Mouse (Mus musculus): Measurements from ENCODE around the gene Eomes. TPM values are rescaled to one million over a fixed set of nuclear protein-coding genes. Genes with fewer than 3 reads are reported as not detected.

The Eomes gene
- total and polyA plus RNA-seq, 3 experiments = not detected

DNA sequence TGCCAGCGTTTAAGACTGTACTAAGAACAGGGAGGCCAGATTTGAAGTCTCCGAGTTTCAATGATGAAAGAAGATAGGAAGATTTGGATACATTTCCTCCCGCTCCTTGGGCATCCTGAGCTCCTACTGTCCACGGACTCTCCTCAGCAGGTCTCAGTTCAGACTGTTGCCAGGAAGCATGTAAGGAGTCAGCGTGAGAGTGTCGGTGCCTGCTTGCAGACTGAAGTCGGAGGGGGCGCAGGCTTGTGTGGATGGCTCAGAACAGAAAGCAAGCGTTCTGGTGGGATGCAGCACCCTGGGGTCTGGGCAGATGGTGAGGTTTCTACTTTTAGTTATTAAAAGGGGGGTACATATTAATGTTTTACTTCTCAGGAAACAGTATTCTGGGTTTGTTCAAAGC is 24.6 kb upstream of the Eomes start:
- no peaks in the 10 kb centered on the region for H3K36me3 ChIP-seq (replicated peaks in 1 of 2; ENCODE audit: control insufficient read depth in 1 of 2, insufficient read depth in 1 of 2, low read length in 1 of 2)
- DNase-seq (ENCODE audit: extremely low read depth) = no peak
- no peak overlapping the region for H3K27ac ChIP-seq (ENCODE audit: insufficient read depth, low read depth)
- peak overlapping the region; percentile 9 to 56 (median 44) for H3K4me3 ChIP-seq (replicated peaks in 1 of 3; ENCODE audit: low read depth in 2 of 3, low read length in 2 of 3, poor library complexity in 1 of 3)
- H3K9me3 ChIP-seq (replicated peaks; ENCODE audit: low read length) = no peaks in the 10 kb centered on the region
- peaks cover 0 to 5% of the 10 kb centered on the region in 2 experiments; a peak in 2 of 4 replicates for H3K4me1 ChIP-seq (ENCODE audit: control insufficient read depth in 1 of 2, insufficient read depth in 2 of 2)
- peak overlapping the region; percentile 68 for H3K9ac ChIP-seq (ENCODE audit: insufficient read depth, low read depth)
- in situ Hi-C loops (cut with MboI; ENCODE audit: low pct_ligation_motif_present, low pct_unique_long_range_greater_than_20kb, low sequenced_read_pairs) = no loop called here
- H3K4me2 ChIP-seq (ENCODE audit: insufficient read depth, low read depth, poor library complexity, severe bottlenecking) = peak overlapping the region; percentile 41
- no peaks in the 10 kb centered on the region for H3K79me2 ChIP-seq (replicated peaks; ENCODE audit: control insufficient read depth, extremely low read depth, insufficient read depth, poor library complexity, severe bottlenecking)
- dilution Hi-C loops (cut with MboI; ENCODE audit: extremely low pct_ligation_motif_present, extremely low pct_unique_long_range_greater_than_20kb, low sequenced_read_pairs) = no loop called here
- no peaks in the 10 kb centered on the region for H3K27me3 ChIP-seq (replicated peaks)
- TF ChIP-seq KAT2A (IDR thresholded peaks at IDR 0.05; ENCODE audit: insufficient replicate concordance, low read length) = no peak
- no peak for TF ChIP-seq ZNF384 (IDR thresholded peaks at IDR 0.05; ENCODE audit: low read depth, low read length)
- no peak for TF ChIP-seq ZC3H11A (IDR thresholded peaks at IDR 0.05; ENCODE audit: low read depth, low read length)
- TF ChIP-seq MXI1 (IDR thresholded peaks at IDR 0.05; ENCODE audit: low read depth, low read length) = no peak
- TF ChIP-seq RAD21 (IDR thresholded peaks at IDR 0.05; ENCODE audit: low read depth, low read length) = no peak
- no peak for TF ChIP-seq EP300 (IDR thresholded peaks at IDR 0.05; ENCODE audit: low read length)
- no peak for TF ChIP-seq TCF12 (IDR thresholded peaks at IDR 0.05; ENCODE audit: low read depth, low read length)
- no peak for TF ChIP-seq MAFK (IDR thresholded peaks at IDR 0.05; ENCODE audit: insufficient replicate concordance, low read length)
- TF ChIP-seq HCFC1 (IDR thresholded peaks at IDR 0.05; ENCODE audit: low read depth, low read length) = no peak
- TF ChIP-seq RCOR1 (conservative IDR thresholded peaks at IDR 0.05; ENCODE audit: low read depth, low read length) = no peak
- no peak for TF ChIP-seq IRF4 (IDR thresholded peaks at IDR 0.05; ENCODE audit: low read depth, low read length)

GRCm38 (mm10) chr9:118455188-118455845 is 22.7 kb upstream of the Eomes start:
- Histone ChIP-seq H3K27ac (ENCODE audit: insufficient read depth, low read depth) (no peak overlapping the region), H3K79me2 (replicated peaks; ENCODE audit: control insufficient read depth, extremely low read depth, insufficient read depth, poor library complexity, severe bottlenecking) (no peaks in the 10 kb centered on the region), H3K4me1 (ENCODE audit: control insufficient read depth in 1 of 2, insufficient read depth in 2 of 2) (peaks cover 0 to 5% of the 10 kb centered on the region in 2 experiments; a peak in 2 of 4 replicates), H3K4me3 (replicated peaks in 1 of 3; ENCODE audit: low read depth in 2 of 3, low read length in 2 of 3, poor library complexity in 1 of 3) (no peak overlapping the region), H3K9ac (ENCODE audit: insufficient read depth, low read depth) (no peak overlapping the region), H3K4me2 (ENCODE audit: insufficient read depth, low read depth, poor library complexity, severe bottlenecking) (no peak overlapping the region), H3K9me3 (replicated peaks; ENCODE audit: low read length) (no peaks in the 10 kb centered on the region), H3K27me3 (replicated peaks) (no peaks in the 10 kb centered on the region), H3K36me3 (replicated peaks in 1 of 2; ENCODE audit: control insufficient read depth in 1 of 2, insufficient read depth in 1 of 2, low read length in 1 of 2) (no peaks in the 10 kb centered on the region)
- in situ Hi-C loops (cut with MboI; ENCODE audit: low pct_ligation_motif_present, low pct_unique_long_range_greater_than_20kb, low sequenced_read_pairs) = no loop called here
- DNase-seq (ENCODE audit: extremely low read depth) = no peak
- no peak for TF ChIP-seq ETS1 (conservative IDR thresholded peaks at IDR 0.05; ENCODE audit: low read depth, low read length)
- dilution Hi-C loops (cut with MboI; ENCODE audit: extremely low pct_ligation_motif_present, extremely low pct_unique_long_range_greater_than_20kb, low sequenced_read_pairs) = no loop called here

GRCm38 (mm10) chr9:118456405-118456804 is 21.6 kb upstream of the Eomes start:
- no peaks in the 10 kb centered on the region for H3K36me3 ChIP-seq (replicated peaks in 1 of 2; ENCODE audit: control insufficient read depth in 1 of 2, insufficient read depth in 1 of 2, low read length in 1 of 2)
- H3K4me3 ChIP-seq (replicated peaks in 1 of 3; ENCODE audit: low read depth in 2 of 3, low read length in 2 of 3, poor library complexity in 1 of 3) = no peak overlapping the region
- no peak for DNase-seq (ENCODE audit: extremely low read depth)
- H3K4me2 ChIP-seq (ENCODE audit: insufficient read depth, low read depth, poor library complexity, severe bottlenecking) = no peak overlapping the region
- H3K9me3 ChIP-seq (replicated peaks; ENCODE audit: low read length) = no peaks in the 10 kb centered on the region
- H3K27me3 ChIP-seq (replicated peaks) = no peaks in the 10 kb centered on the region
- H3K79me2 ChIP-seq (replicated peaks; ENCODE audit: control insufficient read depth, extremely low read depth, insufficient read depth, poor library complexity, severe bottlenecking) = no peaks in the 10 kb centered on the region
- dilution Hi-C loops (cut with MboI; ENCODE audit: extremely low pct_ligation_motif_present, extremely low pct_unique_long_range_greater_than_20kb, low sequenced_read_pairs) = no loop called here
- in situ Hi-C loops (cut with MboI; ENCODE audit: low pct_ligation_motif_present, low pct_unique_long_range_greater_than_20kb, low sequenced_read_pairs) = no loop called here
- no peak overlapping the region for H3K9ac ChIP-seq (ENCODE audit: insufficient read depth, low read depth)
- no peak for TF ChIP-seq PAX5 (IDR thresholded peaks at IDR 0.05; ENCODE audit: low read length)
- TF ChIP-seq MYC (IDR thresholded peaks at IDR 0.05; ENCODE audit: low read depth, low read length) = no peak
- TF ChIP-seq ZKSCAN1 (IDR thresholded peaks at IDR 0.05; ENCODE audit: borderline replicate concordance, low read depth, low read length) = no peak
- no peak for TF ChIP-seq BHLHE40 (IDR thresholded peaks at IDR 0.05; ENCODE audit: low read depth, low read length)
- no peak for TF ChIP-seq SMC3 (IDR thresholded peaks at IDR 0.05; ENCODE audit: low read depth, low read length)
- TF ChIP-seq ETS1 (conservative IDR thresholded peaks at IDR 0.05; ENCODE audit: low read depth, low read length) = no peak
- peak; percentile 56 for TF ChIP-seq ELF1 (IDR thresholded peaks at IDR 0.05; ENCODE audit: low read depth, low read length)
- no peak overlapping the region for H3K27ac ChIP-seq (ENCODE audit: insufficient read depth, low read depth)
- H3K4me1 ChIP-seq (ENCODE audit: control insufficient read depth in 1 of 2, insufficient read depth in 2 of 2) = peaks cover 0 to 5% of the 10 kb centered on the region in 2 experiments; a peak in 2 of 4 replicates

Data from CH12.LX (cell line).